Mouse (Mus musculus) common myeloid progenitor, adult 5-6 weeks (primary cell): ENCODE measurements around the gene Nfasc. TPM values are rescaled to one million over a fixed set of nuclear protein-coding genes. Genes with fewer than 3 reads are reported as not detected.

Experiments used
- ATAC-seq: replicated peaks from 2 replicates; pipeline ENCODE4 v1.8.0; 2016; ENCODE audit warnings: low read depth, mild to moderate bottlenecking, moderate TSS enrichment, inconsistent platforms; ENCODE audit not compliant: poor library complexity, severe bottlenecking
- total RNA-seq: library from RNA; stranded (forward); fragments of 200-1000, 187-1606 nt; gene quantifications from 2 replicates; pipeline ENCODE4 v1.2.3, GENCODE M21; 2017

Nfasc gene
- total RNA-seq = not detected in 2 replicates

DNA sequence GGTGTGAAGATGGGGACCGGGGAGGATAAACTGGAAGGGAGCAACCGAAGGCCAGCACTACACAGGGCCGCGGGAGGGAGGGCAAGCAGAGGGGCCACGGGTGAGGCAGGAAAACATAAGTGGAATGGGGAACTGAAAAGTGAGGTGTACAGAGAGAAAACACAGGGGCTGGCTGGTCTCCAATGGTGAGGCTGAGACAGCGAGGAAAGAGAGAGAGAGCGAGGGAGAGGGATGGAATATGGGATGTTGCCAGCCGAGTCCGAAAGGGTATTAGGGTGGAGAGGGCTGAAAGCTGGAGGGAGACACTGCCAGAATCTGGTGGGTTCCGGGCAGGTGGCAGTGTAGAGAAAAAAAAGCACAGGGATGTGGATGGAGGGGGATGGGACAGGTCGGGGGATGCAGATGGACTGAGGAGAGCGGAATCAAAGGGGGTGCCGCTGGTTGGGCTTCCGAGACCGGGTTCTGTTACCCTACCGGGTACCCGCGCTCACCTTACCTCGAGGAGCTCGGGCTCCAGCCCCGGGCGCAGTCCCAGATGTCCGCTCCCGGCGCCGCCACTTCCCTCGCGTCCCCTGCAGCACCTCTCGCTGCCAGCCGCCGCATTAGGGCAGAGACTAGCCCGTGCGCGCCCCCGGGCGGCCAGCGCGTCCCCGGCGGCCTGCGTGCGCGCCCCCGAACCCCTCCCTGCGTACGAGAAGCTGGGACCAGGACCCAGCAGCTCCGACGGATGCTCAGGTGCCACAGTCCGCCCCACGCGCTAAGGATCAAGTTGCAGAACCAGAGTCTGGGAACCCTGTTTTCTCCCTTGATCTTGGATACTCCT is at the start of gene Nfasc:
Nfasc (minus strand) TSS at position 623 of the 823 bp plus-strand sequence.
- ATAC-seq = no peak

DNA sequence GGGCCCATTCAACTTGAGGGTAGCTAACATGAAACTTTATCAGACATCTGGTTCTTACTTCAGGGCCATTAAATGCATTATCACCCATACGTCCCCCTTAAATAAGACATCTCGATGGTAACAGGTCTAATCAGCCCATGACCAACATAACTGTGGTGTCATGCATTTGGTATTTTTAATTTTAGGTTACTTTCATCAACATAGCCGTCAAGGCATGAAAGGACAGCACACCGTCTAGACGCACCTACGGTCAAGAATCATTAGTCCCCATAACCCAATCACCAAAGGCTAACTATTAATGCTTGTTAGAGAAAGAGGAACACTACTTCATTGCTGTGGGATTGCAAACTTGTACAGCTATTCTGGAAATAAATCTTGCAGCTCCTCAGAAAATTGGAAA is 49.5 kb upstream of the Nfasc start:
- peak; percentile 100 for ATAC-seq

DNA sequence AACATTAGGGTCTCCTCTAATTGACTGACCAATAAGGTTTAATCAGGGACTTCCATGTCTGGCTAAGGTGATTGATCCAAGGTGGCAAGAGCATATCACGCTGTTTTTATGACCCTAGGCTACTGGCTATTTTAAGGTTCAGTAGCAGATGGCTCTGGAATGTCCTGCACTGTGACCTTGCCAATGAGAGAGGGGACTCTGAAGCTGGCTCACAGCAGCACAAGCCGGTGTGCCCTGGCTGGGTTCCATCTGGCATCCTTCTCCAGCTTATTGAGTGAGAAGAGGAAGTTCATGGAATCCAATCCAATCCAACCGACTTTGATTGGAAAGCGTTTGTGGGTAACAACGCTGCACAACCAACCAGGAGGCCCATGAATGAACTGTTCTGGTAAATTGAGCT is 45.3 kb upstream of the Nfasc start:
- no peak for ATAC-seq

DNA sequence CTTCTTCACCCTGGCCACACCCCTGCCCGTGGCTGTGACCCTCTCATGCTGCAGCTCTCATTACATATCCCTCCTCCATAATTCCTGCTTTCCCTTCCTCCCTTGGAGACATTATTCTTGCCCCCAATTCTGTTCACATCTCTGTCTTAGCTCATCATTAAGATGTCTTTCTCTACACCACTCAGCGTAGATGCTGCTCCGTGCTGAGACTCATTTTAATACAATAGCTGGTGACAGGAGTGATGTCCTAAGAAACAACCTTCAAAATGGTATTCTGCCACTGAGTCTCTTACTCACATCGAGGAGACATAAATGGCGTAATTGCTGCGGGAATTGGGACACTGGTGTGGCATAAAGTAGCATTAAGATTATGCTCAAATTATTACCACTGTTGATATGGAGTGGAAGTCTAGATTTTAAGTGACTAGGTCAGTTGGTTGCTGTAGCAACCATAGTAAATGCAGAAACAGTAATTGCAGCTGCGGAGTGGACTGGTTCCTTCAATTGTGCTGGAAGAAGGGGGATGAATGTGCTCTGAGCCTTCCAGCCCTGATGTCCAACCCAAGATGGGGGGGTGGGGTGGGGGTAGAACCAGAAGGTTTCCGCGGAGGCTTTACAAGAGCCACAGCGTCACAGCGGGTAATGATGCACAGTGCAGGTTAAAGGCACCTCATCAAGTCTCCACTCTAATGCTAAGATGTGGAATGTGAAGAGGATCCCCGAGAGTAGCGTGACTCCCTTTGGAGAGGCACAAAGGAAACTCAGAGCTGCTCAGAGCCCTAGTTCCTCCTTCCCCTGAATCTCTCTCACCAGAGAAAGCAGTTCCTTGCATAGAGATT is 40.2 kb upstream of the Nfasc start:
- ATAC-seq = no peak

DNA sequence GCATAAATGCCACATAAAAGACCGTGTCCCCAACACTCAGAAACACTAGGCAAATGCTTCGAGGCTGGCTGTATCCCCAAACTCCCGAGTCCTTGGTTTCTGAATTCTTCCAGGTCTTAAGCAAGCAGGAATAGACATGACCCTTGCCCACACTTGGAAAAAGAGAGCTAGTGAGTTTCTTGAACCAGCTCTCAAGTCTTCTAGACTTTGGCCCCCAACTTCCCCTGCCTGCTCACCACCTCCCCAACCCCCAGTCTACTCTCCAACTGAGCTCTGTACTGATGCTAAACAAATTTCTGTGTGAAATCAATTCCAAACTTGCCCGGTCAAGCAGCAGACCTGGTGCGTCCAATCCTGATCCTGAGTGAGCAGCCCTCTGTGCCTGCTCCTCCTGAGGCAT is 39.4 kb upstream of the Nfasc start:
- ATAC-seq = no peak

DNA sequence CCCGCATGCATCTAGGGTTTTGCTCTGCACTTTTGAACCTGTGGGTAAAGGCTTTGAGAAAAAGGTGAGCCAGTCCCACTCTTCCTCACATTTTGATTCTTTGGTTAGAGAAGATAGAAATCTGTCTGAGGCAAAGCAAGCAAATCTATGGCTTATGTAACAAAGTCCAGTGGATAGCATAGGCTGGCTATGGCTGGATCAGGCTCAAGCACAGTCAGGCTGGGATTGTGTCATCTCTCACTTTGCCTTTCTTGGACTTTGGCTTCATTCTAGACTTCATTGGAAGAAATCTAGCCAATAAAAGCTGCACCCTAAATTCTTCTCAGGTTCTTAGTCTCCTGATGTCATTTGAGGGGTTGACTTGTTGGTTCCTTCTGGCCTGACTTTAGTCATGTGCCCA is 38.7 kb upstream of the Nfasc start:
- no peak for ATAC-seq

DNA sequence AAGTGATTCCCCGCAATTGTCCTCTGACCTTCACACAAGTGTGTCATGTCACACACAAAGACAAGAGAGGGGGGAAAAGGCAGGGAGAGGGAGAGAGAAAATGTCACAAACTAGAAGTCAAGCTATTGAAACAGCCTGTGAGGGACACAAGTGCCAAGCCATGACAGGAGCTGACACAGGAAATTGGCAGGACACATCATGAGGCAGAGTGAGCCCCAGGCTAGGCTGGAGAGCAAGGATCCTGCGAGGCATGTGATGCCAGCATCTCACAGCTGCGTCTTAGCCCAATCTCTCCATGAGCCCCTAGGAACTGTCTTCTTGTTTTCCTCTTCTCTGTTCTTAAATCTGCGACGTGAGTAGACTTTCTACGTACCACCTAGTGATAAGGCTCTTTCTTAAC is 33.4 kb upstream of the Nfasc start:
- no peak for ATAC-seq

DNA sequence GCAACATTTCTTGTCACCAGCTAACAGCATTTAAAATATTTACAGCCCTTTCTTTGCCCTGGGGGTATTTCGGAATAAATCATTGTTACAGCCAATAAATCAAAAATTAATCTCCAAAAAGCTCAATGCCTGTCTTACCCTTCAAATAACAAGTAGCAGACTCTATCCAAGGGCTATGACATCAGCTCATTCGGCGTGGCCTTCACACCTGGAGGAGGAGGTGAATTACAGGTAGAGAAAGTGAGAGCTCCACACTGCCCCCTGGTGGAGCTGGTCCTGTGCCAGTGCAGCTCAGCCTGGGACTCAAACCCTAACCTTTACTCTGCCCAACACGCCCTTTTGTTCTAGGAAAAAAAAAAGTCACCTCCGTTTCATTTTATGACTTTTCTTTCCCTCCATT is 29.8 kb upstream of the Nfasc start:
- ATAC-seq = no peak

DNA sequence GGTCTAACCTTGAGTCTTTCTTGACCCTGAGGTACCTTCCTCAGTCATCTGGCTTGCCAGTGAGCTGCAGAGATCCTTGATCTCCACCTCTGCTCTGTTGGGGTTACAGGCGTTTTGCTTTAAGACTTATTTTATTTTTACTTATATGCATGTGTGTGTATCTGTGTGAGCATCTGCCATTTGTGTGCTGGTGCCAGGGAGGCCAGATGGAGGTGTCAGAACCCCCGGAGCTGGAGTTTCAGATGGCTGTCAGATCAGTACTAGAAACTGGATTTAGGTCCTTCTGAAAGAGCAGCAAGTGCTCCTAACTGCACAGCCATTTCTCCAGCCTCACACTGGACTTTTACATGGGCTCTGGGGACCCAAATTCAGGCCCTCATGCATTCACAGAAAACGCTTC is 28.0 kb upstream of the Nfasc start:
- ATAC-seq = no peak

DNA sequence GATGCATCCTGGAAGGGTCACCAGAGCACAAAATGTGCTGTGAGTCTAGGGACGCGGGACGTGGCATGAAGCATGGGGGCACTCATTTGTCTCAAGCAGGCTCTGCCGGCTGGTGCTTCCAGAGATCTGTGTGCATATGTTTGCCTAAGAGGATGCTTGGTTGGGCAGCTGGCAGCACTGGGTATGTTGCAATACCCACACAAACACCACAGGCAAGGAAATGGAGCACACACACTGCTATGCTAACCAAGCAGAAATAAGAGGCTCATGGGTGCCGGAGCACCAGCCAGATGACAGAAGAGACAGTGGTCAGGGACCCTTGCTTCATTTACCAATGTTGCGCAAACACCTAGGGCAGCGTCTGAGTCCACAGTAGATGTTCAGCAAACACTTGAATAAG is 25.8 kb upstream of the Nfasc start:
- peak; percentile 90 for ATAC-seq

DNA sequence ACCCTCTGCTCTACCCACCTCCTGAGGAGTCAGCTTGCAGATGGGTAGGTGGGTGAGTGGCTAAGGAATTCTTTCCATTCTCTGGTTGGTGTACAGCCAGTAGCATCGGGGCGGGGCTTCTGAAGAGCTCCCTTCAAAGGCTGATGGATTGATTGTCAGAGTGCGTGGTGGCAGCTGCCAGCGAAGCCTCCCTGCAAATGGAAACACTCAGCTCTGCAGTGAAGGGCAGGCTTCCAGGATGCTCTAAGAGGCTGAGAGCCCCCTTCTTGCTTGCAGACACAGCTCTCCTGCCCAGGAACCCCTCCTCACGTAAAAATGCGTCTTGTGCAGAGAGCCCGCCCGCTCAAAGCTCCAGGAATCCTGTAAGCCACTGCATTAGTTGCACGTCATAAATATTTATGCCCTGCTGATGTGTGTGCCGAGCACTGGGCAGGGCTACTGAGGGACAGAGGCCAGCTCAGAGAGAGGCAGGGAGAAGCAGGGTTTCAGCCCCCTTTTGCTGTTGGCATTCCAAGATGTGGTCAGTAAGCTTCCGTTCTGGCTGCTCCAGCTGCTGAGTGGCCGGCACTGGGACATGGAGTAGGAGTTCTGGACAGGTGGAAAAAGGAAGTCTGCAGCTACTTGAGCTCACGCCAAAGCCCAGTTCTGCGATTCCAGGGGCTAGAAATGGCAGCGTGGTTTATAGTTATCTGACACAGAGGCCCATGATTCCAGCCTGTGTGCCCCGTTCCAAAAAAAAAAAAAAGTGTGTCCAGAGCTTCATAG is 24.5 kb upstream of the Nfasc start:
- no peak for ATAC-seq

DNA sequence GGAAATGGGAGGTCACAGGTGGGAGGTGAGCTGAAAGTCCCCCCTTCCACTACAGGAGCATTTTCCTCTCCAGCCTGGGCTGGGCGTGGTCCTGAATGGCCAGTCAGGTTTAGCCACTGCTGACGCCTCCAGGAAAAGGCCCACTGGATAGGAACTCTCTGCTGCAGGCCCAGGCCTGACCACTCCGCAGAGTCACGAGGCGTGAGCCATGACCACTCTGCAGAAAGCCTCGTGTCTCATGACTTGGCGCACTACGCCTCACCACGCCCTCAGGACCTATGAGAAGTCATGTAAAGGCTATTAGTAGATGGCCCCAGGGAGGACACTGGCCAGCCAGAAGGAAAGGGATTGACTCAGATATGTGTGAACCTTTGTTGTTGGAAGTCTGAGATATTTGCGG is 23.6 kb upstream of the Nfasc start:
- no peak for ATAC-seq

DNA sequence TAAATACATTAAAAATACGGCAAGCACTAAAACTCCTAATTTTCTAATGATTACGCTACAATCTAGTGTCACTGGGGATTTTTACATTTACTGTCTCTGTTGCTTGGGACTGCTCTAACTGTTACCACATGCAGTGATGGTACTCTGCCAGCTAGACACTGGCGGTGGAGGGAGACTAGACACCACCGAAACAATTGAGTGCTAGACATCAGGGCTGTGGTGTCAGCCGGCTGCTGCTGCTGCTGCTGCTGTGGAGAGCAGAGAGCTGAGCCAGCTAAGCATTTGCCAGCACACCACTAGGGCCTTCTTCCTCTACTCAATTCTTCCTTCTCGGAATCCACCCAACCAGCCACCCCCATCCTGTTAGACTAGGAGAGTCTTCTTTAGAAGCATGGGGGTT is 17.8 kb upstream of the Nfasc start:
- no peak for ATAC-seq

DNA sequence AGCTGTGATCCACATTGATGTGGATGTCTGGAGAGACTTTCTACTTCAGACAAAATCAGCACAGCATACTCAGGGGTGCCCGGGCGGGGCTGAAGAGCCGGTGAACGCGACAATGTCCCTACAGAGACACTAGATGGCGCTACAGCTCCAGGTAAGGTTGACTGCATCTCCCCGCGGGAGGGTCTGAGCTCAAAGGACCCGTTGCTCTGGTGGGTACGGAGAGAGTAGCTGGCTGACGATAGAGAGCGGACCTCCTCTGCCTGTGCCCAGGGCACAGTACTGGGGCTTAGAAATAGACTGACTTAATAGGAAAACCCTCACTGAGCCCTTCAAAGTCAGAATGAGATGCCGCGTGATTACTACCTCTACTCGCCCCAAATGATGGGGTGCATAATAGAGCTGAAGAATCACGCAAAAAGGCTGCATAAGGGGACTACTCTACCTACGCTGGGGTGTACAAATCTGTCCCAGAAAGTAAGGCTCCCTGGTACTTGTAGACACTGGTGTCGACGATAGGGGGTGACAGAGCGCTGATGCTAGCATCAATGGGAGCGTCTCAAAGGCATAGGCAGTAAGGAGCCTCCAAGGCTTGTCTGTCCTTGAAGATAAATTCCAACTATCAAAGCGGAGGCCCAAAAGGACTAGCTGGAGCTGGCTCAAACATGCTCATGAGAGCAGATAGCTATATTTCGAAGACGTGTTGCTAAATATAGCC is 17.2 kb upstream of the Nfasc start:
- peak; percentile 83 for ATAC-seq

DNA sequence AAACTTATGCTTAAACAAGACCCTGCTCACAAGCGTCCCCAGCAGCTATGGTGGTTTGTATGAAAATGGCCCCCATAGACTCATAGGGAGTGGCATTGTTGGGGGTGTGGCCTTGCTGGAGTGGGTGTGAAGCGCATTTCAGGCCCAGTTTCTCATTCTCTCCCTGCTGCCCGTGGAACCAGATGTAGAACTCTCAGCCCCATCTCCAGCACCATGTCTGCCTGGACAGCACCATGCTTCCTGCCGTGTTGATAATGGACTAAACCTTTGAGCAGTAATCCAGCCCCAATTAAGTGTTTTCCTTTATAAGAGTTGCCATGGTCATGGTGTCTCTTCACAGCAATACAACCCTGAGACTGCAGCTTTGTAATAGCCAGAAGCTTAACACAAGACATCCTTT is 13.6 kb upstream of the Nfasc start:
- no peak for ATAC-seq

DNA sequence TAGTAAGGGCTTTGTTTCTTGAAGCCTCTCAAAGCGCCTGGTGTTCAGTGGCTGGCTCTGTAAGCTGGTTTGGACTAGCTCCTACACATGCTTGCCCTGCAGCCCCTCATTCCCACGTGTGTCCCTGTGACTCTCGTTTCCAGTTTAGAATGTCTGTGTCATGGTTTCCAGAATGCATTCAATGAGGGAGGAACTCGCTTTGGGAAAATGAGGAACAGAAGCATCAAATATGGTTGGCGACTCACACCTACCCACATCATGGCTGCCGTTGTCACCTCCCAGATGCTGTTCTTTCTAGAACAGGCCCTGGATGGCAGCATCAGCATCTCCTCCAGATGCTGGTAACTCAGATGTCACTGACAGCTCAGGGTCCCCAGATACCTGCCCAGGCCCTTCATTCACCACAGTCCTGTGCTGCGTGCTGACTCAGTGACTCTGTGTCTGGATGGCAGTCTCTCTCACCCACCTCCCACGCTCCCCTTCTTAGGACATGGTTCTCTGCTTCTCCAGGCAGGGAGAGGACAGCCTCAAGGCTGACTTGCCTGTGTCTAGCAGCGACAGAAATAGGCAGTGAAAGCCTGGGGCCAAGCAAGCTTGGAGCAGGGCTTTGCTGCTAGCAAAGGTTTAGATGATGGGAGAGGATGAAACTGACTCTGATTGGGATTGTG is 7.8 kb upstream of the Nfasc start:
- ATAC-seq = no peak

DNA sequence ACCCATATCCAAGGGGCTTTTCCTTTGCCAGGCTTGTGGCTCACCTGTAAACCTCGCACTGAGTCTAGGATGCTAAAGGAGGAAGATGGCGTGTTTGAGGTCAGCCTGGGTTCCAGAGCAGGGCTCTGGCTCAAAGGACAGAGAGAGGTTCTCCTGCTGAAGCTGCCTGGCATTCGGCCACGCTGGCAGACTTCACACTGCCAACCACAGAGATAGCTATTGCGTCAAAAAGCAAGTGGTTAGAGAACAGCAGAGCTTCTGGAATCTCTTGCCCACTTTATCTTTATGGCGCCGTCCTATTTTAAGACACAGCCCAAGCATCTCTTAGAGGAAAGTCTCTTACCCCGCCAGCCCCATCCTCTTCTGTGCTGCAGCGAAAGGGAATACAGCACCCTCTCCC is 4.7 kb upstream of the Nfasc start:
- no peak for ATAC-seq

DNA sequence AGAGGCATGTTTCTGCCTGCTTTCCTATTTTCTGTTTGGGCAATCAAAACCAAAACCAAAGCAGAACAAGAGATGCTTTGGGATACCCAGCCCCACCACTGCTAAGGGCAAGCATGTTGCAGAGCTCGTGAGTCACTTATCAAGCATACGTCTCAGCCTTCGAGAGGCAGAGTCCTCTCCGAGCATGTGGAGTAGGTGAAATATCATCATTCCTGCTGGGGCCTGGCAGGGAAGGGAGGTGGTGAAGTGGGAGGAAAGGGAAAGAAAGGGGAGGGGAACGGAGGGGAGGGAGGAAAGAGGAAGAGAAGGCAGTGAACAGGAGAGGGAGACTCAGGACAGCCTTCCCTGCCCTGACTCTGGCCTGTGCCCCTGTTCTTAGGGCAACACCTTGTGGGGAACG is 4.0 kb upstream of the Nfasc start:
- no peak for ATAC-seq

DNA sequence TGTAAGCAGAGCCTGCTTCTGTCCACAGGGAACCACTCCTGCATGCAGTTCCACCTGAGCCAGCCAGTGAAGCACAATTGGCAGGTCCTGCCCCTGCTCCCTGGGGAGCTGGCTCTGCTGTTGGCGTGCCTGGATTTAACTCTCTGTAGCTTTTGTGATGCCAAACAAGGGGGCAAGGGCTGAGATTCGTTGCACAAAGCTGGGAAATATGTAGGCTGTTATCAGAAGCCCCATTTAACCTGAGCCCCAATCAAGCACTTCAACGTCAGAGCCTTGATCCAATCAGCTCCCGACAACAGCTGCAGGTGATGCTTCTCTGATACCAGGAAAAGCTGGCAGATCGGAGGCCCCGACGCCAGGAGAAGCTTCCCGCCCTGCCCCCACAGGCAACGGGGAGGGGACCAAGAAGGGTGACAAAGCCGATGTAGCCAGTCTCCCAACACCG is 2.5 kb downstream of the Nfasc start:
- ATAC-seq = no peak

DNA sequence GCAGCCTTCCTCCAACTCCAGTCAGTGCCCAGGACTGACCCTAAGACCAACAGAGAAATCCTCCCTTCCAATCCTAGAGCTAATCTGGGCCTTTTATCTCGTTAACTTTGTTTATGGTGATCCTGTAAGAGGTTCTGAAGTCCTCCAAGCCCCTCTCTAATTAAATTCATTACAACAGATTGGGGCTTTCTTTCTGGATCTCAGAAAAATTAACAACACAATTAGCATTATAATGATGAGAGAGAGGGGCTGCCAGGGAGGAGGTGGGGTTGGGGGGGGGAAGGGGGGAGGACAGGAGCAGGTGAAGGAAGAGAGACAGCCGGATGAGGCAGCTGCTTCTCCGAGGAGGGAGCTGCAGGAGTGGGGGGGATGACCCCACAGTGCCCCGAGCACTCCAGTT is 5.4 kb downstream of the Nfasc start:
- no peak for ATAC-seq
